Mouse (Mus musculus) limb, embryonic 10.5 days (tissue): ENCODE measurements at regions not wholly inside any gene's neighbourhood (a gene's known extent, or its start where the extent isn't known, plus 50 kb on each side); places are given as distances from the start of the nearest gene placed in this dataset.
A peak's percentile ranks its signal among the peaks of the same experiment; 100 is the strongest.

ENCODE experiments used
- DNase-seq: peaks from one replicate; pipeline ENCODE4 v3.0.0-alpha.2; 2017; ENCODE audit warnings: low spot score
- H3K27ac ChIP-seq: fragments of 300-500 bp; sonication (generic); 2 replicates; pipeline ENCODE4 v1.5.1; 2016; ENCODE audit warnings: mild to moderate bottlenecking
- H3K27me3 ChIP-seq: fragments of 300-500 bp; sonication (generic); 2 replicates; pipeline ENCODE4 v1.6.1; 2016; ENCODE audit warnings: low read depth, mild to moderate bottlenecking; ENCODE audit not compliant: poor library complexity, severe bottlenecking
- H3K36me3 ChIP-seq: fragments of 300-500 bp; sonication (generic); 2 replicates; pipeline ENCODE4 v1.6.1; 2016; ENCODE audit warnings: mild to moderate bottlenecking, moderate library complexity
- H3K4me1 ChIP-seq: fragments of 300-500 bp; sonication (generic); 2 replicates; pipeline ENCODE4 v1.6.1; 2016
- H3K4me3 ChIP-seq: fragments of 300-500 bp; sonication (generic); 2 replicates; pipeline ENCODE4 v1.5.1; 2016; ENCODE audit warnings: mild to moderate bottlenecking, moderate library complexity
- H3K9me3 ChIP-seq: fragments of 300-500 bp; sonication (generic); replicated peaks from 2 replicates; pipeline ENCODE4 v1.6.1; 2016; ENCODE audit warnings: mild to moderate bottlenecking
- WGBS: fragments of 180-500 bp; shearing (Covaris S2); methylation state at CpG from one replicate; pipeline ENCODE4 v1.1.7; 2016; 5-methylcytosine and 5-hydroxymethylcytosine counted together

DNA sequence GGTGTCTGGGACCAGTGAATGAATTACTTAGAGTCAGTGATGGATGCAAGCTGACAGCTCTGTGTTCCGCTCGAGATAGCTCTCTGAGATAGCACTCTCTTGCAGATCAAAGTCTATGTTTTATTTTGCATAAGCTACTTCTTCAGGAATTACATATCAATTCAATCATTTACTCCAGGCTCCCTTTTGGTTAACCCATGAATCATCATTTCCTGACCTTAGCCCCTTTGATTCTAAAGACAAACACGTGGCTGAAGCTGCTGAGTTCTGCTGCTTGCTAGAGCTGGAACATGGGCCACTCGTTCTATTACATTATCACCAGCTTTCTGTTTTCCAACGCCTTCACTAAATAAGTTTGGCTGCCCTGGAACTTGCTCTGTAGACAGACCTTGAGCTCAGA, 343.2 kb downstream of the Gm49356 start:
- no peak for DNase-seq
- H3K9me3 ChIP-seq: no peaks in the 10 kb centered on the region
- H3K36me3 ChIP-seq: no peaks in the 10 kb centered on the region
- WGBS: 82% methylated on average over 5 of the region's 5 CpGs
- H3K4me3 ChIP-seq: no peak overlapping the region
- no peaks in the 10 kb centered on the region for H3K27me3 ChIP-seq
- H3K27ac ChIP-seq: no peak overlapping the region
- no peaks in the 10 kb centered on the region for H3K4me1 ChIP-seq

- Histone ChIP-seq H3K27ac (no peak overlapping the region), H3K27me3 (no peaks in the 10 kb centered on the region), H3K4me3 (no peak overlapping the region), H3K4me1 (no peaks in the 10 kb centered on the region), H3K9me3 (no peaks in the 10 kb centered on the region), H3K36me3 (no peaks in the 10 kb centered on the region)
- no peak for DNase-seq
- WGBS: 86% methylated on average over 6 of the region's 6 CpGs
Measured at GRCm38 (mm10) chr15:59237446-59238161, 348.5 kb downstream of the Gm49356 start.

DNA sequence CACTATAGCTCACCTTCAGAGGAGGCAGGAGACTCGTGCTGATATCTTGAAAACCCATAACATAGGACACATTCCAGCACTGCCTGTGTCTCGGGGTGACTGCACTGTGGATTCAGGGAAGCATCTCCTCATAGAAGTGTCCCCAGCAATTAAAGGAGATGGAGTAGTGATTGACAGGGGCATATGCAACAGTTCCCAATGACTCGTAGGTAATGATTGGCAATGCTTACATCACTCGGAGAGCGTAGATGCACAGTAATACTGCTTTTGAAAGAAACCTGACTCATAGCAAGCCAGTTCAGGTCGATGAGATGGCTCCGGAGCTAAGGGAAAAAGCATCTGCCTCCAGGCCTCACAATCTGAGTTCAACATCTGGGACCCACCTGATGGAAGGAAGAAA, 352.7 kb downstream of the Gm49356 start:
- Histone ChIP-seq H3K27ac (no peak overlapping the region), H3K27me3 (no peaks in the 10 kb centered on the region), H3K4me3 (no peak overlapping the region), H3K9me3 (no peaks in the 10 kb centered on the region), H3K36me3 (no peaks in the 10 kb centered on the region), H3K4me1 (no peaks in the 10 kb centered on the region)
- no peak for DNase-seq
- WGBS: 90% methylated on average over 7 of the region's 7 CpGs

DNA sequence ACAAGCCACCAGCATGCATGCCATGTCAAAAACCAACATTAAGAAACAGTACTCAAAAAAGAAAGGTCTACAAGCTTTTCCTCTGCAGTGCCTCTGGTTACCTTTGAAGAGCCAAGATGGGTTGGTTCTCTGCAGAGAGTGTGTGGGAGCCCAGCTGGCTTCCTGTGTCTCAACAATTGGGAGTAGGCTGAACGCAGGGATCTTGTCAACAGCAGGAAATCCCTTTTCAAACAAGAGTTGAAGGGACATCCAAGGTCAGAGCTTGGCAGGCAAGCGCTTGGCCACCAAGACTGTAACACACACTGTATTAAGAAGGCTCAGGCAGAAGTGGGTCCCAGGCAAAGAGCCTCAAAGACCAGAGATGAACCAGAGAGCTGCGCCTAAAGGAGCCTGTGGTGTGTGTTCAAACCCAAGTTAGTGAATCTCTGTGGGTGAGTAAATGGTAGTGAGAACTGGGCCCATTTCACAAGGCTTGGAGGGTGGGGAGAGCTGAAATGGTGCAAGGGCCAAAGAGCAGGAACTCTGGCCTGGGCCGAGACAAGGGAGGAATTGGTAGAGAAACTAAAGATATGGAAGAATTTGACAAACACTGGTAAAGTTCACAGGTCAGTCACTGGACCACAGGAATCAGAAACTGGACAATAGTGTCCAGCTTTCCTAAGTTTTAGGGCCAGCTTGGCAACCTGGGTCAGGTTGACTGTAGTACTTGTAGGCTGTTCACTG, 357.0 kb downstream of the Gm49356 start:
- no peak for DNase-seq
- H3K36me3 ChIP-seq: no peaks in the 10 kb centered on the region
- 74% methylated on average over 4 of the region's 4 CpGs for WGBS
- H3K4me3 ChIP-seq: no peak overlapping the region
- peak overlapping the region; percentile 26; the same call in 1 of the 2 replicates for H3K27ac ChIP-seq
- no peaks in the 10 kb centered on the region for H3K27me3 ChIP-seq
- H3K4me1 ChIP-seq: peaks cover 31% of the 10 kb centered on the region
- H3K9me3 ChIP-seq: no peaks in the 10 kb centered on the region

DNA sequence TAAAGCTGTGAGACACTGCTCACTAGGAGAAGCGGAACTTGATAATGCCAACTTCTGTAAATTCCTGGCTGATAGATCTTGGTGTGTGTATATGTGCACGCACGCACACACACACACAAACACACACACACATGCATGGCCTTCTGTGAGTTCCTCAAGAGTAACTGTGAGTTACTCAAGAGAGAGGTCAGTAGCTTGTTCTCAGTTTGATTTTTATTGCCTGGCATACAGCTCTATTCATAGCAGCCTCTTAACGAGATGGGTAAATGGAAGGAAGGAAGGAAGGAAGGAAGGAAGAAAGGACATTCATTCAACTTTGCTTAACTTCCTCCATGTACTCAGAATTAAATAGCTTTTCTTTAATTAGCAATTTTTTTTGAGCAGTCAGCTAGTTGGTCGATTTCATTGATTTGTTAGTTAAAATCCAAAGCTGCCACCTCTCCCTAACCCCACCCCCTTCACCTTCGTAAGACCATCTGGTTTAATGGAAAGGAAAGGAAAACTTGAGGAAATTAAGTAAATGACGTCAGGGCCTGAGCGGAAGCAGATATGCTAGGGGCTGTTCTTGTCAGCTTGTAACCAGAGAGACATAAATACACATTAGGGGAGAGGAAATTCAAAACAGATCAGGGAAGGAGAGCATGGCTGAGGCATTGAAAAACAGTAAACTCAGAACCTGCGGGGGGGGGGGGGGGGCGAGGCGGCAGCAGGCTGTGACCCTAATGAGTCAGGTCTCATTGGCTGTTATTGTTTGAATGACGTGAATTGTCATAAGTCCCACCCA, 359.6 kb downstream of the Gm49356 start:
- Histone ChIP-seq H3K27me3 (no peaks in the 10 kb centered on the region), H3K4me1 (peaks cover 31% of the 10 kb centered on the region), H3K9me3 (no peaks in the 10 kb centered on the region), H3K4me3 (no peak overlapping the region), H3K36me3 (no peaks in the 10 kb centered on the region), H3K27ac (peak overlapping the region; percentile 78)
- 41% methylated on average over 12 of the region's 12 CpGs for WGBS
- DNase-seq: peak; percentile 62

DNA sequence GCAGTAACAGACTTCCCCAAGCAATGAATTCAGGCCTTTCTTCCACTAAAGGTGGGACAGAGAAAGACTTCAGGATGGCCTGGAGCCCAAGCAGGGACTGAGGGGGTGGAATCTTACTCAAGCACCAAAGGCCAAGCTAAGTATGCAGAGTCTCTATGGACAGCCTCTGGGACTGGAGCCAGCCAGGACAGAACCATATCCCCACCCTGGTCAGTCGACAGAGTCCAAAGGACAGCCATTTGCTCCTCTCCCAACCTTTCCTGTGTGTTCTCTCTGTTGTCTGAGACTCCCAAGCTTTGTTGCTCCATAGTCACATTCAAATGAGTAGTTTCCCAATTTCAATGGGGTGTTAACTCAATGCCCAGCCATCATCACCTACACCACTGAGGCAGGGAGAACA, 372.3 kb downstream of the Gm49356 start:
- no peak overlapping the region for H3K4me3 ChIP-seq
- 0 out of 2 replicates have a peak, but pooled peaks cover 3% of the 10 kb centered on the region for H3K4me1 ChIP-seq
- no peaks in the 10 kb centered on the region for H3K27me3 ChIP-seq
- no peaks in the 10 kb centered on the region for H3K9me3 ChIP-seq
- H3K27ac ChIP-seq: no peak overlapping the region
- DNase-seq: no peak
- 74% methylated on average over 1 of the region's 1 CpGs for WGBS
- H3K36me3 ChIP-seq: no peaks in the 10 kb centered on the region

GRCm38 (mm10) chr15:59262380-59262779, 373.3 kb downstream of the Gm49356 start:
- no peak overlapping the region for H3K27ac ChIP-seq
- no peaks in the 10 kb centered on the region for H3K9me3 ChIP-seq
- H3K27me3 ChIP-seq: no peaks in the 10 kb centered on the region
- 0 out of 2 replicates have a peak, but pooled peaks cover 3% of the 10 kb centered on the region for H3K4me1 ChIP-seq
- no peak overlapping the region for H3K4me3 ChIP-seq
- DNase-seq: no peak
- 89% methylated on average over 2 of the region's 2 CpGs for WGBS
- H3K36me3 ChIP-seq: no peaks in the 10 kb centered on the region

DNA sequence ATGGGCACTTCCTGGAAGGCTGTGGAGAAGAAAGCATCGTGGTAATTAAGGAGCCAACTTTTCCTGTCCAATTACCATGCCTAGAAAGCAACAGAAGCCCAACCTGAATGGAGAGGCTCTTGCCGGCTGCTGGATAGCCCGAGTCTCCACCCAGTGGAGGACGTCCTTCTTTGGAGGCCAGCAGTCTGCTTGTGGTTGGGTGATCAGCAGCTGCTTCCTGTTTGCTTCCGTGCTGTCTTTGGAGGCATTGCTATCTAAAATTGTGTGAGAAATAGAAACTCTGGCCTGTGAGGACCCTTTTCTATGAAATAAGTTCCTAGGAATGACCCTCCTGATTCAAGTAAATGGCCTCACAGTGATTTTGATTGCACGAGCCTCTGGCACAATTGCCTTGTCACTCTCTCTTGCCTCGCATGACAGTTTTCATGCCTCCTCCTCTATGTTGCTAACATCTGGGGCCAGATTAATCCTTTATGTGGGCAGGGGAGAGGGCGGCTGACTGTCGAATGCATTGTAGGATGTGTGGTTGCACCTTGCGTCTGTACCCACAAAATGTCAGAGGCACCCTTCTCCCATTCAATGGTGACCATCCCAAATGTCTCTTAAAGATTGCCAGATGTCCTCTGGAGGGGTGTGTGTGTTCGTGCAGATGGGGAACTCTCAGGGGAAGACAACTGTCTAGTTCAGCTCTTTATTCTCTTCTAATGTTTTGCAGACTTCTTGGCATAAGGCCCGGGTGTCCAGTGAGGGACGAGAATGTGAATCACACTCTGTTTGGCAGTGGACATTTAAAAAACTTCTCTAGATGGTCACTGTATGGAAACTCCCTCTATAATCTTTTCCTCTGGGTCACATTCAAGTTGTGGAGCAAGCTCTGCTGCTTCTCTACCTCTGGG, 374.6 kb downstream of the Gm49356 start:
- WGBS: 71% methylated on average over 13 of the region's 13 CpGs
- H3K9me3 ChIP-seq: no peaks in the 10 kb centered on the region
- H3K27me3 ChIP-seq: no peaks in the 10 kb centered on the region
- no peak overlapping the region for H3K27ac ChIP-seq
- no peak overlapping the region for H3K4me3 ChIP-seq
- 0 out of 2 replicates have a peak, but pooled peaks cover 3% of the 10 kb centered on the region for H3K4me1 ChIP-seq
- H3K36me3 ChIP-seq: no peaks in the 10 kb centered on the region
- DNase-seq: no peak
